Mouse (Mus musculus) hindbrain, embryonic 10.5 days (tissue): ENCODE measurements at regions not wholly inside any gene's neighbourhood (a gene's known extent, or its start where the extent isn't known, plus 50 kb on each side); places are given as distances from the start of the nearest gene placed in this dataset.

ENCODE experiments used
- DNase-seq: peaks from one replicate; pipeline ENCODE4 v3.0.0-alpha.2; 2017; ENCODE audit warnings: low spot score
- H3K27ac ChIP-seq: fragments of 300-500 bp; sonication (generic); 2 replicates; pipeline ENCODE4 v1.5.1; 2016; ENCODE audit warnings: mild to moderate bottlenecking, moderate library complexity
- H3K27me3 ChIP-seq: fragments of 300-500 bp; sonication (generic); 2 replicates; pipeline ENCODE4 v1.6.1; 2016; ENCODE audit warnings: mild to moderate bottlenecking; ENCODE audit not compliant: poor library complexity, insufficient read depth, severe bottlenecking
- H3K36me3 ChIP-seq: fragments of 300-500 bp; sonication (generic); 2 replicates; pipeline ENCODE4 v1.6.1; 2016; ENCODE audit warnings: mild to moderate bottlenecking, moderate library complexity
- H3K4me1 ChIP-seq: fragments of 300-500 bp; sonication (generic); replicated peaks from 2 replicates; pipeline ENCODE4 v1.6.1; 2016; ENCODE audit warnings: mild to moderate bottlenecking
- H3K4me3 ChIP-seq: fragments of 300-500 bp; sonication (generic); 2 replicates; pipeline ENCODE4 v1.5.1; 2016; ENCODE audit warnings: mild to moderate bottlenecking, moderate library complexity
- H3K9me3 ChIP-seq: fragments of 300-500 bp; sonication (generic); 2 replicates; pipeline ENCODE4 v1.6.1; 2016; ENCODE audit warnings: mild to moderate bottlenecking, moderate library complexity
- WGBS: fragments of 180-500 bp; shearing (Covaris S2); methylation state at CpG from one replicate; pipeline ENCODE4 v1.1.7; 2016; 5-methylcytosine and 5-hydroxymethylcytosine counted together

DNA sequence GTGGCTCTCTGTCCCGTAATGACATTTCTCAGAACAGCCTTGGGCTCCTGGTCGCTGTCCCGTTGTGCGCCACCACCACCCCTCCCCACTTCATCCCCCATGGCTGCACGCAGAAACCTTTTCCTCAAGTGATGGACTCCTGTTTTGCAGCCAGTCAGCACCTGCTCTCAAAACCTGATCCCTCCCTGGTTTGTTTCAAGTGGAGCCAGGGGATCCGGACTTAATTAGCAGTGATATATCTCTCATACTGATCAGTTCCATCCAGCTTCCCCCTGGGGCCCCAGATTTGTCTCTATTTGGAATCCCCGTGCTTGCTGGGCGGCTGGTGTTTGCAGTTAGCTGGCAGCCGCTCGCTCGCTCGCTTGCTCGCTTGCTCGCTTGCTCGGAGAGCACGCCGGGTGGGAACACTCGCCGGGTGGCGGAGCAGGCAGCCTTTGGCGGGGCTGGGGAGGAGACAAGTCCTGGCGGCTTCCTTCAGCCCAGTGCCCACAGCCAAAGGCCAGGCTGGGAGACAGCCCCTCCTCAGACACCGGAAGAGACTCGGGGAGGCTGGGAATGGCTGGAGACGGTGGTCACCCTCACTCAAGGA is 164.3 kb upstream of the Lef1 start:
- peak; percentile 74 for DNase-seq
- peak overlapping the region; percentile 54 for H3K4me3 ChIP-seq
- peaks cover 3% of the 10 kb centered on the region; the same call in 1 of the 2 replicates for H3K27me3 ChIP-seq
- H3K27ac ChIP-seq, result peak overlapping the region; percentile 92
- no peaks in the 10 kb centered on the region for H3K9me3 ChIP-seq
- peaks cover 27% of the 10 kb centered on the region for H3K4me1 ChIP-seq
- no peaks in the 10 kb centered on the region for H3K36me3 ChIP-seq
- under 1% methylated on average over 25 of the region's 25 CpGs for WGBS

DNA sequence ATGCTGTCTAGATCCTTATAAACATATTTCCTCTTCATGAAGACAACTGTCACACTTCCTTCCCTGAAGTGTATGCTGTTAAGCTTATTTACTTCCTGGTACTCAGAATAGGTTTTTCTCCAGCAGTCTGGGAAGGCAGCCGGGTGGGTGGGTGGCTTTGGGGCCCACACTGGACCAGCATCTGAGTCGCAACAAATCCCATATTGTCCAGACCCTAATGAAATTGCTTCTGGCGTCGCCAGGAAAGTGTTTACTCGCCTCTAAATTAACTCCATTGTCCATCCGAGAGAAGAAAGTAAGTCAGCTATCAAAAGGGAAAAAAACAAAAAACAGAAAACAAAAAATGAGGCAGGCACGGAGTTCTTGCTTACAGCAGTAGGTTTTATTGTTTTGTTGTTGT is 164.9 kb upstream of the Lef1 start:
- DNase-seq, result peak; percentile 15
- Histone ChIP-seq H3K4me1 (peaks cover 24% of the 10 kb centered on the region), H3K27me3 (peaks cover 3% of the 10 kb centered on the region; the same call in 1 of the 2 replicates), H3K9me3 (no peaks in the 10 kb centered on the region), H3K36me3 (no peaks in the 10 kb centered on the region), H3K27ac (peak overlapping the region; percentile 92), H3K4me3 (peak overlapping the region; percentile 54)
- WGBS, result 11% methylated on average over 7 of the region's 7 CpGs

DNA sequence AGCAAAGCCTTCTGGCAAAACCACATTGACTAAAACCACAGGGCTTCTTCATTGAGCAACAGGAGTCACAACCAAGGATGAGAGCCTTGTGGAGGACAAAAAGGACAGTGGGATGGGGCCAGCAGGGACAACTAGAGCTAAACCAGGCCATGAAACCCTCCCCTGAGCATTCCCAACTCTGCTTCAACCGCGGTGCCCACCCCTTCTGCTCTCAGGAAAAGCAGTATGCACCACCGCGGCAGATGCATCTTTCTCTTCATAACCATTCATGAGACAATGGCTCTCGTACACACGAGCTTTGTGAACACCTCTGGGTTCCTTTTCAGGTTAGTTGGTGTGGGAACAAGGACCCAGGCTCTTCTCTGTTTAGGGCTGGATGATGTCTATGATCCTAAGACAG is 166.0 kb upstream of the Lef1 start:
- peaks cover 24% of the 10 kb centered on the region for H3K4me1 ChIP-seq
- 93% methylated on average over 6 of the region's 6 CpGs for WGBS
- DNase-seq, result no peak

DNA sequence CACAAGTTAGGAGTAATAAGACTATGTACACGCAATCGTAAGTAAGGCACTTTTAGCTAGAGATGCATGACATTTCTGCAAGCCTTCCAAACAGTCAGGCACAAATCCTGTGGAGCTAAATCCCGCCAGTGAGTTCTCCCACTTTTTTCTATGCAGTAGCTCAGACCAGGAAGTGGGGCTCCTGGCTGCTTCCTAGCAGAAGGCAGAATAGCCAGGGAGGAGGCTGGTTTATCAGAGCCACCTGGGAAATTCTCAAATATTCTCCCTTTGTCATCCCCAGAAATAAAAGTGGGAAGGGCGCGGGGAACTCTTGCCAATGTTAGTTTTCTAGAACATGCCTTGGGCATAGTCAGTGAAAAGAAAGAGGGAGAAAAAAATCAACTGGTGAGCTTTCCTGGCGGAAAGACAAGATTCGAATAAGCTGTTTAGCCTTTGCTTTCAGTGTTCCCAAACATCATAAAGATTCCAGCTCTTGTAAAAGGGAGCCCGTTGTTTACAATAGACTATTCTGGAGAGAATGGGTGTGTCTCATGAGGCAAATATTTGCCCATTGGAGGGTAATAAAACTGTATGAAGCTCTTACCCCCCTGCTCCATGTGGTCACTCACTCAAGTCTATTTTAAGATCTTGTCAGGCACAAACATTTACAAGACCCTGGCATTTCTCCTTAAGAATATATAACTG is 167.2 kb upstream of the Lef1 start:
- Histone ChIP-seq H3K9me3 (no peaks in the 10 kb centered on the region), H3K27me3 (peaks cover 3% of the 10 kb centered on the region; the same call in 1 of the 2 replicates), H3K36me3 (no peaks in the 10 kb centered on the region), H3K27ac (no peak overlapping the region), H3K4me1 (peaks cover 24% of the 10 kb centered on the region), H3K4me3 (no peak overlapping the region)
- WGBS, result 89% methylated on average over 8 of the region's 8 CpGs
- DNase-seq, result no peak

More for the DNA sequence above, 166.0 kb upstream of the Lef1 start:
- Histone ChIP-seq H3K4me3 (no peak overlapping the region), H3K27me3 (peaks cover 3% of the 10 kb centered on the region; the same call in 1 of the 2 replicates), H3K27ac (no peak overlapping the region), H3K9me3 (no peaks in the 10 kb centered on the region), H3K36me3 (no peaks in the 10 kb centered on the region)

DNA sequence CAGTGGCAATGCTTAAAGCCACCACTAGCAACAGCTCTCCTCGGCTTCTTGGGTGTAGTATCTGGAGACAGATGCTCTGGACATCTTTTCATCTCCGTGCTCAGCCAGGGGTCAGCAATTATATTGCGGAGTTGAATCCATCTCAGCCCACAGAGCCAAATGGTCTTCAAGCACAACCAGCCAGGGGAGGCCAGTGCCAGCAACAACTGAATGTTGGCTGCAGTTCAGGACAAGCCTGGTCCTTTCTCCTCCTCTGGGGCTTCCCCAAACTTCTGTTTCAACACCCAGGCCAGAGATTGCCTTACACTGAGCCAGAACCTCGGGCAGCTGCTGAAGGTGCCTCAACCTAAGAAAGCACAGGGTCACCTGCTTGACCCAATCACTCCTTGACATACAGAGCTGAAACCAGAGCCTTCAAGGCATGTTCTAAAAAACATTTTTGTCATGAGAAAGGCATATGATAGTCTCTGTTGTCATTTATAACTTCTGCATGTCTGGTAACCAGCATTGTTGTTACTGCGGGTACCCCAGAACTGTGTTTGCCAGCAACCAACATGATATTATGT is 169.9 kb upstream of the Lef1 start:
- no peaks in the 10 kb centered on the region for H3K9me3 ChIP-seq
- no peak for DNase-seq
- peaks cover 9% of the 10 kb centered on the region; the same call in 1 of the 2 replicates for H3K27me3 ChIP-seq
- H3K4me3 ChIP-seq, result no peak overlapping the region
- peaks cover 16% of the 10 kb centered on the region for H3K4me1 ChIP-seq
- no peak overlapping the region for H3K27ac ChIP-seq
- H3K36me3 ChIP-seq, result no peaks in the 10 kb centered on the region
- 85% methylated on average over 5 of the region's 5 CpGs for WGBS

DNA sequence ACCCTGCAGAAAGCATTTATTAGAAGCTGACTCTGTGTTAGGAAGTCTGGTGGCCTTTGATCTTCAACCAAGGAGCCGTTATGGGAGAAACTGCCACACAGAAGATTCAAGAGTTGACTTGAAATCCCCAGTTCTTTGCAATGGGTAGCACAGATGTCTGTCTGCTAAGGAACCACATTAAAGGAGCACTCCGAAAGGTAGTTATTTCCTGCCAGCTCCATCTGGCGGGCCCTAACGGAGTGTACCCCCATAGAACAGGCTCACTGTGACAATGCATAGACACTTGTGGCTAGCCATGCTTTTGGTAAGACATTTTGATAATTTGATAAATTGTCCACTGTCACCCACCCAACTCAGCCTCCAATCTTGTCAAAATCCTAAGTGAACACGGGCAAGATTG is 173.3 kb upstream of the Lef1 start:
- Histone ChIP-seq H3K9me3 (no peaks in the 10 kb centered on the region), H3K36me3 (no peaks in the 10 kb centered on the region), H3K4me1 (peaks cover 13% of the 10 kb centered on the region), H3K27ac (no peak overlapping the region), H3K27me3 (peaks cover 6% of the 10 kb centered on the region; the same call in 1 of the 2 replicates), H3K4me3 (no peak overlapping the region)
- no peak for DNase-seq
- 75% methylated on average over 5 of the region's 5 CpGs for WGBS

DNA sequence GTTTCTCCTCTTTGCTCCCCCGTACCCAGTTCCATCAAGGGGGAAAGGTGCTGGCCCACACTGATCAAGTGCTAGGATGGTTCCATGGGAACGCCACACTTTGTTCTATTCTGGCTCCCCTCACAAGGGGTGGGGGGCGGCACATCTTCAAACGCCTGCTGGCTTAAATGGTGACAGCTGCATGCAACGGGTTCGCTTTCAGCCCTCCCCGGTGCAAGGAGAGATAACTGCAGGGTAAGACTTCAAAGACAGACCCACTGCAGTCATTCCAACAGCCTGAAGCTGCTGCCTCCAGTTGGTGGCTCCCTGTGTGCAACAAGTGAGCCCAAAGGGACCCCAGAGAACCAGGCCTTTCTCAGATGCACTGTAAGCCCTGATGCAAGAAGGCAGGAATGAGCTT is 173.9 kb upstream of the Lef1 start:
- no peaks in the 10 kb centered on the region for H3K36me3 ChIP-seq
- H3K27me3 ChIP-seq, result peaks cover 6% of the 10 kb centered on the region; the same call in 1 of the 2 replicates
- 22% methylated on average over 7 of the region's 7 CpGs for WGBS
- H3K27ac ChIP-seq, result 0 out of 2 replicates have a peak overlapping the region, but pooled peaks have one; percentile 8
- H3K9me3 ChIP-seq, result no peaks in the 10 kb centered on the region
- no peak for DNase-seq
- no peak overlapping the region for H3K4me3 ChIP-seq
- peaks cover 13% of the 10 kb centered on the region for H3K4me1 ChIP-seq

DNA sequence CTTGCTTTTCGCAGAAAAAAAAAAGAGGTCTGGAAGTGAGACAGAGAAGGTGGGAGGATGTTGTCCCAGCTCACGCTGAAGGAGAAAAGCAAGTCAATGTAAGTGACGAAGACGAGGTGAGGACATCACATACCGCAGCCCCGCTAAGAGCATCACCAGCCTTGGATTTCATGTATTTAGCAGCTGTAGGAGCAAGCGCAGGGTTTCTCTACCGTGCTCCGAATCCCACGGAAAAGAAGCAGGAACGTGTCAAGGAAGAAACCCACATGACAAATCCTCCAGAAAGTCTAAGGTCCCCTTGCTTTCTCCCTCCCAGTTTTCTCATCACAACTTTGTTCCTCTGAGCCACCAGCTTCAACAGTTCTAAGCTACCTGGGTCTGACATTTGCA is 174.3 kb upstream of the Lef1 start:
- 78% methylated on average over 11 of the region's 11 CpGs for WGBS
- Histone ChIP-seq H3K4me1 (peaks cover 13% of the 10 kb centered on the region), H3K36me3 (no peaks in the 10 kb centered on the region), H3K27me3 (peaks cover 6% of the 10 kb centered on the region; the same call in 1 of the 2 replicates), H3K27ac (0 out of 2 replicates have a peak overlapping the region, but pooled peaks have one; percentile 8), H3K9me3 (no peaks in the 10 kb centered on the region), H3K4me3 (no peak overlapping the region)
- DNase-seq, result no peak

DNA sequence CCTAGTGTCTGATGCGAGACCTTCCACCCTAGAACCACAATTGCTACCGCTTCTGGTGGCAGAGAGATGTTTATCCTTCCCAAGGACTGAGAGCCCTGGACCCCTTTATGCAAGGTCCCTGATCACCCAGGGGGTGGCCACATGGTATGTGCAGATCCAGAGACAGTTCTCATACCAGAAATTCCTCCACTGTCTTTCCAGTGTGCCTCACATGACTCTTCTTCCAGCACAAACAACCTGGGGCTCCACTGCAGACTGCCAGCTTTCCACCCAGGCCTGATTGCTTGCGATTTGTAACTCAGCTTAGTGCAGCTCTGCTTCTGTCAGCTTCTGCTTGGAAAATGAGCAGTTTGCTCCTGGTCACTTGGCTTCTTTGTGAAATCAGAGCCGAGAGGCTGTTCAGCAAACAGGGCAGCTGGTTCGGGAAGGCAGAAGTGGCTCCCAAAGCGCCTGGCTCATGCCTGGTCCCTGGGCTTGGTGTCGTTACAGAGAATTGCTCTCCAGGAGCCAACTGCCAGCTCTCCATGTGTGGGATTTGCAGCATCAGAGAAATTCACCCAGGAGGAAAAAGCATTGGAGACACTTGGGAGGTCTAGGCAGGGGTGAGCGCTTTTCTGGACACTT is 174.9 kb upstream of the Lef1 start:
- Histone ChIP-seq H3K36me3 (no peaks in the 10 kb centered on the region), H3K27ac (peak overlapping the region; percentile 56), H3K4me1 (peaks cover 13% of the 10 kb centered on the region), H3K27me3 (peaks cover 6% of the 10 kb centered on the region; the same call in 1 of the 2 replicates), H3K4me3 (no peak overlapping the region), H3K9me3 (no peaks in the 10 kb centered on the region)
- peak; percentile 8 for DNase-seq
- 66% methylated on average over 8 of the region's 8 CpGs for WGBS

DNA sequence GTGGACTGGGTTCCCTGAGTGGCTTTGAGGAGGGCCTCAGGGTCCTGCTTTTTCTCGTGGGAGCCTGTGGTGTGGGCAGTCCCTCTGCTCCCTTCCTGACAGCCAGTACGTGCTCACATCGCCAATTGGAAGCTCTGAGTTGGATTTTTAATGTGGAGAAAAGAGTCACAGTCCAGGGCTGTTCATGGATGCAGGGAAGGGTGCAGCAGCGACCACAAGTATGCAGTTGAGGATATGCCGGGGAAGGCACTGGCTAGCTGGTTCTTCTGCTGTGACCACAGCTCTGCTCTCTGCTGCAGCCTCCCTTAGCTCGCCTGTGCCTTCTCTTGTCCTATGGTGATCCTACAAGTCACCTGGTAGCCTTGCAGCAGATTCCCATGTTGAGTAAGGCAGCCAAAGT is 177.5 kb upstream of the Lef1 start:
- Histone ChIP-seq H3K4me3 (no peak overlapping the region), H3K27ac (no peak overlapping the region), H3K27me3 (peaks cover 6% of the 10 kb centered on the region; the same call in 1 of the 2 replicates), H3K4me1 (peaks cover 13% of the 10 kb centered on the region), H3K9me3 (no peaks in the 10 kb centered on the region), H3K36me3 (no peaks in the 10 kb centered on the region)
- WGBS, result 80% methylated on average over 6 of the region's 6 CpGs
- DNase-seq, result no peak

DNA sequence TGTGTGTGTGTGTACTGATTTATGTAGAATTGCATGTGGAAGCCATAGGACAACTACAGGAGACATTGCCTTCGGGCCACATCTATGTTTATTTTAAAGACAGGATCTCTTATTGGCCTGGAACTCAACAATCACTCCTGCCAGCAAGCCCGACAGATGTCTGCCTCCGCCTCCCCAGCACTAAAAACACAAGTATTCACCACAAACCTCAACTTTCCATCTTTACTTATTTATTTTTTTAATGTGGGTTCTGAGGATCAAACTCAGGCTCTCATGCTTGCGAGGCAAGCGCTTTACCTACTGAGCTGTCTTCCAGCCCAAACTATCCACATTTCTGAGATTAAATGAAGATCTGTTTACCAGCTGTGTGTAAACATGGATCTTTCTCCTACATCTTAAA is 178.0 kb upstream of the Lef1 start:
- no peak for DNase-seq
- H3K9me3 ChIP-seq, result no peaks in the 10 kb centered on the region
- H3K27me3 ChIP-seq, result peaks cover 6% of the 10 kb centered on the region; the same call in 1 of the 2 replicates
- no peaks in the 10 kb centered on the region for H3K36me3 ChIP-seq
- 85% methylated on average over 5 of the region's 5 CpGs for WGBS
- H3K27ac ChIP-seq, result no peak overlapping the region
- peaks cover 13% of the 10 kb centered on the region for H3K4me1 ChIP-seq
- no peak overlapping the region for H3K4me3 ChIP-seq

DNA sequence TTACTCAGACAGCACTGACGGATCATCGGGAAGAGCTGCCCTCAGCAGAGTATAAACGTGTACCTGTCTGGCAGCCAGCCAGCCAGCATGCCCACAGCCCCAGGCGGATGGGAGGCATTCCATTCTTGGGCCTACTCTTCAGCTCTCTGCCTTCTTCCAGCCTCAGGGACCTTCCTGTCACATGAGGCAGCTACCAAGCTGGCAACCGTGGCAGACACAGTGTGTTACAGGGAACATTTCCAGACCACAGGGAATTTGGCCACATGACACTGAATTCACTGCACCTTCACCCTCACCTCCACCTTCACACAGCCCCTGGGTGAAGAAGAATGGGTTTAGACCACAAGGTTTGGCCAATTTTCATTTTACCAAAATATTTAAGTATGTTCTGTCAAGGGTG is 185.3 kb upstream of the Lef1 start:
- Histone ChIP-seq H3K4me3 (no peak overlapping the region), H3K27ac (no peak overlapping the region), H3K36me3 (no peaks in the 10 kb centered on the region), H3K27me3 (peaks cover 3% of the 10 kb centered on the region; the same call in 1 of the 2 replicates), H3K4me1 (peaks cover 11% of the 10 kb centered on the region; the same call in 1 of the 2 replicates), H3K9me3 (no peaks in the 10 kb centered on the region)
- no peak for DNase-seq
- WGBS, result 77% methylated on average over 5 of the region's 5 CpGs

DNA sequence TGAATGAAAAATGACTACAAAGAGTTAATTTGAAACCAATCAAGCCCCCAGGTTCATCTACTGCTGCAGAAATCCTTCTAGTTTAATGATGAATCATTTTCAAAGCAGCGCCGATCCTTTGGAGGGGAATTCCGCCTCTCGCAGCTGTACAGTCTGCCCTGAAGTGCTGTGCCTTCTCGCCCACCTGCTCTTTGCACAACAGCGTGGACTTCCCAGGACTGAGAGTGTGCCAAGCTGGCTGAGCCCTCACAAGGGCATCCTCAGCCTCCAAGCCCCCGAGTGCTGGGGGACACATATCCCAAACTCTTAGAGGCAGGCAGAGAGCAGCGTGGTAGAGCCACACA is 186.7 kb upstream of the Lef1 start:
- H3K36me3 ChIP-seq, result no peaks in the 10 kb centered on the region
- peak overlapping the region; percentile 32; the same call in 1 of the 2 replicates for H3K4me3 ChIP-seq
- DNase-seq, result peak; percentile 9

More for the DNA sequence above, 186.7 kb upstream of the Lef1 start:
- Histone ChIP-seq H3K9me3 (no peaks in the 10 kb centered on the region), H3K27me3 (peaks cover 3% of the 10 kb centered on the region; the same call in 1 of the 2 replicates), H3K4me1 (peaks cover 11% of the 10 kb centered on the region; the same call in 1 of the 2 replicates), H3K27ac (peak overlapping the region; percentile 50; the same call in 1 of the 2 replicates)
- WGBS, result 63% methylated on average over 8 of the region's 8 CpGs
